Mouse (Mus musculus) intestine, postnatal 0 days (tissue): ENCODE measurements around the gene Pbx1. TPM values are rescaled to one million over a fixed set of nuclear protein-coding genes. Genes with fewer than 3 reads are reported as not detected.

ENCODE experiments used
- ATAC-seq: fragments of 200-750 bp; cut with Nextera tagmentation; 2 replicates; pipeline ENCODE4 v1.8.0; 2017; ENCODE audit warnings: mild to moderate bottlenecking, moderate TSS enrichment, moderate library complexity
- H3K27ac ChIP-seq: fragments of 300-500 bp; sonication (generic); 2 replicates; pipeline ENCODE4 v1.5.1; 2014; ENCODE audit warnings: mild to moderate bottlenecking, low read depth, low read length, moderate library complexity
- H3K27me3 ChIP-seq: fragments of 300-500 bp; sonication (generic); replicated peaks from 2 replicates; pipeline ENCODE4 v1.6.1; 2014; ENCODE audit warnings: low read length, mixed read lengths; ENCODE audit not compliant: control insufficient read depth, insufficient read depth
- H3K36me3 ChIP-seq: fragments of 300-500 bp; sonication (generic); 2 replicates; pipeline ENCODE4 v1.6.1; 2014; ENCODE audit warnings: mild to moderate bottlenecking, moderate library complexity; ENCODE audit not compliant: control insufficient read depth, insufficient read depth
- H3K4me1 ChIP-seq: fragments of 300-500 bp; sonication (generic); replicated peaks from 2 replicates; pipeline ENCODE4 v1.6.1; 2014; ENCODE audit warnings: antibody characterized with exemption, low read length, mixed read lengths; ENCODE audit not compliant: control insufficient read depth, insufficient read depth
- H3K4me2 ChIP-seq: fragments of 300-500 bp; sonication (generic); replicated peaks from 2 replicates; pipeline ENCODE4 v1.6.1; 2014; ENCODE audit warnings: low read depth, mild to moderate bottlenecking, moderate library complexity
- H3K4me3 ChIP-seq: fragments of 300-500 bp; sonication (generic); 2 replicates; pipeline ENCODE4 v1.5.1; 2014; ENCODE audit warnings: low read depth, low read length
- H3K9ac ChIP-seq: fragments of 300-500 bp; sonication (generic); 2 replicates; pipeline ENCODE4 v1.6.1; 2014; ENCODE audit warnings: mild to moderate bottlenecking, low read depth, low read length
- H3K9me3 ChIP-seq: fragments of 300-500 bp; sonication (generic); 2 replicates; pipeline ENCODE4 v1.6.1; 2016; ENCODE audit warnings: mixed run types; ENCODE audit not compliant: control insufficient read depth
- CTCF ChIP-seq: sonication (generic); IDR thresholded peaks from 2 replicates; pipeline ENCODE4 v1.5.1; 2016; ENCODE audit warnings: low read depth, mild to moderate bottlenecking, control low read depth, antibody characterized with exemption, moderate library complexity
- WGBS: fragments of 180-500 bp; shearing (Covaris S2); extraction: QIAGEN DNeasy Blood & Tissue Kit; methylation state at CpG from one replicate; pipeline ENCODE4 v1.1.7; 2014; 5-methylcytosine and 5-hydroxymethylcytosine counted together
- polyA plus RNA-seq: library from polyadenylated mRNA; unstranded; fragments of >200 nt; fragmentation: Nextera tagmentation; extraction: Ambion mirVana; gene quantifications from 2 replicates; pipeline ENCODE4 v1.2.1, GENCODE M21; 2015

Gene Pbx1
- polyA plus RNA-seq, 1 experiment from 2014 or later, result 9.8 TPM

DNA sequence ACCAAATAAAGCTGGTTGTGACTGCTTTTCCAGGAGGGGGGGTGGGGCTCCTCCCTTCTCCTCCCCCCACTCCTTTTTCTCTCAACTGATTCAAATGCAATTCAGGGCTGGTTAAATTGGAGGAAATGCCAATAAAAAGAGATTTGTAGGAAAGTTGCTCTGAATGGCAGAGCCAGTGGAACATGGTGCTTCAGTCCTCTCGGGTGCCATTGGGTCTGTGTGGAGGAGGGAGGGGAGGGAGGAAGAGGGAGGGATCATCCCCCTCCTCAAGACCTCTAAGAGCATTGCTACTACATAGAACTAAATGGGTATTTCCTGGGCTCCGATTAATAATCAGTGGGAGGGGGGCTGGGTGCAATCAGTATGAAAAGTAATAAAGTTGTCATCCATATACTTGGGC is 135.8 kb downstream of the Pbx1 start:
- Histone ChIP-seq H3K36me3 (no peaks in the 10 kb centered on the region), H3K9ac (no peak overlapping the region), H3K4me1 (no peaks in the 10 kb centered on the region), H3K27me3 (no peaks in the 10 kb centered on the region), H3K27ac (no peak overlapping the region), H3K9me3 (no peaks in the 10 kb centered on the region), H3K4me3 (no peak overlapping the region), H3K4me2 (no peak overlapping the region)
- TF ChIP-seq CTCF, result no peak
- ATAC-seq, result 0 out of 2 replicates have a peak, but pooled peaks have one; percentile 13
- WGBS, result 50% methylated on average over 2 of the region's 2 CpGs

DNA sequence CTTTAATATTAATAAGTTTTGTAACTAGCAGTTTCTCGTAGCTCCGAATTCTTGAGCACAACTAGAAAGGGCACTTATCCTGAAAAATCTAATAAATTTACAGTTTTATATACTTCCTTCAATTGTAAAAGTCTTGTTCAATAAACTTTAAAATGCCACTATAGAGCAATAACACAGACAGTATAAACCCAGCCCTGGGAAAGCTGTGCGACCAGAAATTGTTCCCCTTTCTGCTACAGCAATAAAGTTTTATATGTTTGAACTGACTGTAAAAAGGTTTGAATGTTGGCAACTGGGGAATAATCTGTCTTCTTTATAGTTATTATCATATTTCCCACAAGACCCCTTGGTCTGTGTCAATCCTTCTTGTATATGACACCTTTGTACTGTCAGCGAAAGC is 136.3 kb downstream of the Pbx1 start:
- H3K4me1 ChIP-seq, result no peaks in the 10 kb centered on the region
- ATAC-seq, result peak; percentile 48
- no peak overlapping the region for H3K4me2 ChIP-seq
- WGBS, result 56% methylated on average over 4 of the region's 4 CpGs
- no peak overlapping the region for H3K27ac ChIP-seq
- TF ChIP-seq CTCF, result no peak
- H3K36me3 ChIP-seq, result no peaks in the 10 kb centered on the region
- no peak overlapping the region for H3K9ac ChIP-seq
- no peaks in the 10 kb centered on the region for H3K9me3 ChIP-seq
- H3K27me3 ChIP-seq, result no peaks in the 10 kb centered on the region
- H3K4me3 ChIP-seq, result no peak overlapping the region

DNA sequence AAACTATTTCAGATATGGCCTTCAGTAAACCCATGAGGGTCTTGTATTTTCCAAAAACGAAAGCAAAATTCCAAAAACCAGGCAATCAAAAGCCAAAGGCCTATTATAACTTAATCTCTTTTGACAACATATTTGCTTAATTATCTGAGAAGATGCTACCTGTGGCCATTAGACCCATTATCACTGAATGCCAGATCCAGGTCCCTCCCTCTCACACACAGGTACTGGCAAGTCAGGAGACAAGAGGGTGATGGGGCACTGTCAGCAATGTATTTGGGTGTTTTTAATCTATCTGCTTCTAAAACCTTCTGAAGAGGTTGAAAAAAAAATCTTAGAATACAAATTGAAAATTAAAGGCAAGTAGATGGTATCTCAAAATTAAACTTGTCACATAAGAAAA is 138.4 kb downstream of the Pbx1 start:
- no peak for ATAC-seq
- H3K9me3 ChIP-seq, result no peaks in the 10 kb centered on the region
- H3K4me2 ChIP-seq, result no peak overlapping the region
- no peak for TF ChIP-seq CTCF
- WGBS, result 94% methylated on average over 1 of the region's 1 CpGs
- no peaks in the 10 kb centered on the region for H3K27me3 ChIP-seq
- no peak overlapping the region for H3K27ac ChIP-seq
- H3K9ac ChIP-seq, result no peak overlapping the region
- no peaks in the 10 kb centered on the region for H3K36me3 ChIP-seq
- peaks cover 5% of the 10 kb centered on the region; the same call in 1 of the 2 replicates for H3K4me1 ChIP-seq
- H3K4me3 ChIP-seq, result no peak overlapping the region

DNA sequence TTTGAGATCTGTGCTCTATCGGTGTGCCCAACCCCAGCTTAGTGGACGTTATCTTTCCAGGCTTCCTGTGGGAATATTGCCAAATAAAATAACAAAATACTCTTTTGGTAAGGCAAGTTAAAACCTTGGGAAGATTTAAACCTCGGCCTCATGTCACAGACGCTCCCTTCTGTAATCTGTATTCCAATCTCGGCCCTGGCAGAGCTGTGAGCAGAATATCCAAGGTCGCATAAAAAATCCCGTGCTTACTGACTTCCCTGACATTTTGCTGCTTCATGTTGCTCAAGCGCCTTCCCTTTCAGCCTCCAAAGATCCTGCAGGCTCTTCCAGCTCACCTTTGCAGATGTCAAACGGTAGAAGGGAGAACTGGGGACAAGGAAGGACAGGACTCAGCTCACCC is 140.0 kb downstream of the Pbx1 start:
- Histone ChIP-seq H3K4me2 (no peak overlapping the region), H3K36me3 (no peaks in the 10 kb centered on the region), H3K27ac (no peak overlapping the region), H3K9ac (no peak overlapping the region), H3K27me3 (no peaks in the 10 kb centered on the region), H3K9me3 (no peaks in the 10 kb centered on the region), H3K4me3 (no peak overlapping the region), H3K4me1 (peaks cover 14% of the 10 kb centered on the region)
- no peak for ATAC-seq
- TF ChIP-seq CTCF, result no peak
- 73% methylated on average over 9 of the region's 9 CpGs for WGBS

DNA sequence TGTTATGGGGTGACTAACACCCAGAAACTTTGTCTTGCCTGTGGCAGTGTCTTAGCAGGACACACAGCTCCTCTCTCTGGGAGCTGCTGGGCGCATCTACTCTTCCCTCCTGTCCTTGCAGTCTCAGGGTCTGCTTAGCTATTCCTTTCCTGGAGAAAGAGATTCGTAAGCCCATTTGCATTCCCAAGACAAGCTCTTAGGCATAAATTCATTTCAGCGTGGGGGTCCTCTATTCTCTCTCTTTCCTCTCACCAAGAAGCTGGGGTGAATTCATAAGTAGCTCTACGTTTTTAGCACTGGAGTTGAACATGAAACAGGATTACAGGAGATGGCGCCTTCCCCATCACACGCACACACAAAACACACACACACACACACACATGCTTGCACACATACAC is 140.4 kb downstream of the Pbx1 start:
- no peak for ATAC-seq
- Histone ChIP-seq H3K4me3 (no peak overlapping the region), H3K9ac (no peak overlapping the region), H3K4me1 (peaks cover 14% of the 10 kb centered on the region), H3K27ac (no peak overlapping the region), H3K36me3 (no peaks in the 10 kb centered on the region), H3K4me2 (no peak overlapping the region), H3K27me3 (no peaks in the 10 kb centered on the region), H3K9me3 (no peaks in the 10 kb centered on the region)
- TF ChIP-seq CTCF, result no peak
- WGBS, result 88% methylated on average over 6 of the region's 6 CpGs

DNA sequence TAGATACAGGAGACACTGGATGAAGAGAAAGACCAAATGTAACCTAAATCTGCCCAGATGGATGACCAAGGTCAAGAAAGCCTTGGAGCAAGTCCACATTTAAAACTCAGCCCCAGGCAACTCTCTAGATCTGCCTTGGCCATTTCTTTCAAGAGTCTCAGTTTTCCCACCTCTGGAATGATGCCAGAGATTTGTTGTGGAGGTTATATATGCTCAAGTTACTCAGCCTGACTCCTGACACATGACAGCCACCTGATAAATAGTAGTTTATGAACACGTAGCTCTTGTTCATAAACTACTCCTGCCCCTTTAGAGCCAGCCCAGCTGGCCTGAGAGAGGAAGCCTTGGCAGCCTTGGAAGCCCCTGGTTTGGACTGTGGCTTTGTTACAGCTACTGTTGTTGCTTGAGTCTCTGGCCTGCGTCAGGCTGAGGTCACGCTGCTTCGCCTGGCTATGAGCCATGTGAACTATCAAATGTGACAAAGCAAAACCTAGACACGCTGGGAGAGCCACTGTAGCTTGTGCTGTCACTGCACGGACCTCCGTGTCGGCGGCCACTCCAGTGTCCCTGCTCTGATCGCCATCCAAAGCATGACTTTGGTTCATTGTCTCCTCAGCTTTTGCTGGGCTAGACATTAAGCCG is 140.9 kb downstream of the Pbx1 start:
- no peak for TF ChIP-seq CTCF
- no peak overlapping the region for H3K4me2 ChIP-seq
- no peaks in the 10 kb centered on the region for H3K27me3 ChIP-seq
- peaks cover 14% of the 10 kb centered on the region for H3K4me1 ChIP-seq
- no peak for ATAC-seq
- no peaks in the 10 kb centered on the region for H3K36me3 ChIP-seq
- WGBS, result 73% methylated on average over 11 of the region's 11 CpGs
- no peak overlapping the region for H3K9ac ChIP-seq
- no peak overlapping the region for H3K4me3 ChIP-seq
- no peaks in the 10 kb centered on the region for H3K9me3 ChIP-seq
- H3K27ac ChIP-seq, result no peak overlapping the region
